Mouse (Mus musculus) cerebellum, adult 11-12 months (tissue): ENCODE measurements around the gene Tmem119.
"Not testable (repeated sequence)": the region's sequence is repeated elsewhere in the genome, so short reads cannot be mapped to it uniquely, and the experiment has no call there.

ENCODE experiments used
- DNase-seq: peaks from one replicate; pipeline ENCODE4 v3.0.0; 2022

Gene Tmem119

DNA sequence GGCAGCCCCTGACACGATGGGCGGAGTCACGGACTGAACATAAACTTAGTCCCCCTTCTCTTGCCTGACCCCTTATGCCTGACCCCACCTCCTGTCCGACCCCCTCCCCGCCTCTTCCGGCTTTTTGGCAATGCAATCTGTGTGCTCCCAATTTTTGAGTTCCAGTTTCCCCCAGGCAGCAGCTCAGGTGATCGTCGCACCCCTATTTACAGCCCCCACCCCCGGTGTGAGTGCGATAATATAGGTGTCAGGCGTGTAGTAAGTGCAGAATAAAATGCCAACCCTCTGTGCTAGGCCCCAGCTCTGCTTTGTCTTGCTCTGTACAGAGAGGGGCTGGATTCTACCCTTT lies 14.7 kb upstream of the Tmem119 start:
- DNase-seq: no peak

DNA sequence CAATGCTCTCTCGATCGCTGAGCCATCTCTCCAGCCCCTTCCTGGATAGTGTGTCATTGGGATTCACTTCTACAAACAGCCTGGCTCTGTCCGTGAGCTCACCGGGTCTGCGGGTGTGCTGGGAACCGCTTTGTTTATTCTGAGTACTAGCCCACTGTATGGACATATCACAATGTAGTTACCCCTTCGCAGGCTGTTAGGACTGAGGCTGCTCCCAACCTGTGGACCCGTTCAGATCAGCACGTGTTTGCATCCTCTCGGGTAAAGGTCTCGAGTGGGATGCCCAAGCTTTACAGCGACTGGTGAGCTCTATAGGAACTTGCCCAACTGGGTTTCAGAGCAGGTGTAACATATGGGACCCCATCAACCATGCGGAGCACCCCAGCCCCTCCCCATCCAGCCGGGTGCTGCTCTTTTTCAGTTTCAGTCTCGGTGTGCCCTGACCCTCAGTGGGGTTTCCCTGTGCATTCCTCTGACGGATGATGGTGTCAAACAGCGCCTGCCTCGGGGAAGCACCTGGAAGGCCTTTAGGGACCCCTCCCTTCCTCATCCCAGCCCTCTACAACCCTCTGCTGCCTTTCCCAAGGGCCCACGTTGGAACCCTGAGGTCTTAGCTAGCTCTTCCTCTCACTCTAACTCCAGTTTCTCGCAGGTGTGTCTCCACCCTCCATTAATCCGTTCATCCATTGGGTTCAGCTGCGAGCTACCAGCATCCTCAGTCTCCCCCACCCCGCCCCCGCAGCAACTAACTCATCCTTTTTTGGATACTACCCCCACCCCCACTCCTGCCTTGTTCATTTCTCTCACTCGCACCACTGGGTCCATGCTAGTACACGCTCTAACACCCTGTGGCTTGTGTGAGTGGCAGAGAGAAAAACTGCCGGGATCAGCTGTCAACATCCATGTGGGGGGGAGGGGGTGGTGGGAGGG lies 14.1 kb upstream of the Tmem119 start:
- no peak for DNase-seq

DNA sequence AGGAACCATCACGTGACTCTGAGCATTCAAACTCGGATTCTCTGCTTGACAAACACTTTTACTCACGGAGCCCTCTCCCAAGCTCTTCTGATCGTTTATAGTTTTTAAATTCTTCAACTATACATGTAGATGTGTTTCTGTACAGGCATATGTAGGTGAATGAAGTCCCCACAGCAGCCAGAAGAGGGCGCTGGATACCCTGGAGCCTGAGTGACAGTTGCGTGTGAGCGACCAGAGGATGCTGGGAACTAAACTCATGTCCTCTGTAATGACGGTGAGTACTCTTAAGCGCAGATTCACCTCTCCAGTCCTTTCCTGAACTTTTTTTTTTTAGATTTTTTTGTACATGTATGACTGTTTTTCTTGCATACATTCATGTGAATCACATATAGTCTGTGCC lies 13.3 kb upstream of the Tmem119 start:
- no peak for DNase-seq

DNA sequence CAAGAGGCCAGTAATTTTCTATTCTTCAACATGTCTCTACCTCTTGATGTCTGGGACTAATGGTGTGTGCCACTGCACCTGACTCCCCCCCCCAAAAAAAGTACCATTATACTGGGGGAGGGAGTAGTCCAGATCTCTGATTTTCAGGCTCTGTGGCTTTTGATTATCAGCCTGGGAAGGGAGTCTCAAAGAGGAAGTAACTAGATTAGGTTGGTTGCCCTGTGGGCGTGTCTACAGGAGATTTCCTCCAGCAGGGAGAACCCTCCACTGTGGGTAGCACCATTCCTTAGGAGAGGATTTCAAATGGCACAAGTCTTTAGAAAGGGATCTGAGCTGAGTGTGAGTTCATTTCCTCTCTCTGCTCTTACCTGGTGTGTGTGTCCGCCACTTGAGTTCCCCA lies 12.3 kb upstream of the Tmem119 start:
- DNase-seq: no peak

DNA sequence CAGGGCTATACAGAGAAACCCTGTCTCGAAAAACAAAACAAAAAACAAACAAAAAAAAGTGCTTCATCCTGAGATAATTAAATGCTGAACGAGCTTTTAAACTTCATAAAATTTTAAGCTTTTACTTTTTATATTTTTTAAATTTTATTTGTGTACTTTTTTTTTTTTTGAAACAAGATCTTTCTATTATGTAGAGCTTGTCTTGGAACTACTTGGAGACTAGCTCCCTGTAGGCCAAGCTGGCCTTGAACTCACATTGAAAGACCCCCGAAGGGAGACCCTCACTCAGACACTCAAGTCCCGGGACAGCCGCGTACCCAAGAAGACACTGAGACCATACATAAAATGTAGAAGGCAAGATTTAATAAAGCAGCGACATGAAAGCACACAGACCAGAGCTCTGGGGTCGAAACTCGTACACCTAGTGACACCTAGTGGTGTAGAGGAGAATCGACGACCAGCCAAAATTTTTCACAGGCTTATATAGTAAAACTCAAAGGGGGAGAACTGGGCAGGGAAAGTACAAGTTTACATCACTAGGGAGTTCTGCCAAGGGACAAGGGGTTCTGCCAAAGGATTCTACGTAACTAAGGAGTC lies 11.6 kb upstream of the Tmem119 start:
- DNase-seq: not testable (repeated sequence)

DNA sequence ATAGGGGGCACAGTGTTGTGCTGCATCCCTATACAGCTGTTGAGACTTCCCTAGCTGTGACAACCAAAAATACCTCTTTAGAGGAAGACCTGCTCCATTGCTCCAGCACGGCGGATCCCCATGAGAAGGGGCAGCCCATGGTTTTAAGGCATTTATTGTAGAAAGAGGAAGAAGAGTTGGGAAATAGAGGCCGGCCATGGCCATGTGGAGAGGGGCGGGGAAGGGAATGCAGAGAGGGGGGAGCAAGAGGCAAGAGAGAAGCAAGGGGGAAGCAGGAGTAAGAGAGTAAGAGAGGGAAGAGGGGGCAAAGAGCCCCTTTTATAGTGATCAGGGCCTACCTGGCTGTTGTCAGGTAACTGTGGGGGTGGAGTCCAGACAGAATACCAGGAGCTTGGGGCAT lies 9.8 kb upstream of the Tmem119 start:
- no peak for DNase-seq

DNA sequence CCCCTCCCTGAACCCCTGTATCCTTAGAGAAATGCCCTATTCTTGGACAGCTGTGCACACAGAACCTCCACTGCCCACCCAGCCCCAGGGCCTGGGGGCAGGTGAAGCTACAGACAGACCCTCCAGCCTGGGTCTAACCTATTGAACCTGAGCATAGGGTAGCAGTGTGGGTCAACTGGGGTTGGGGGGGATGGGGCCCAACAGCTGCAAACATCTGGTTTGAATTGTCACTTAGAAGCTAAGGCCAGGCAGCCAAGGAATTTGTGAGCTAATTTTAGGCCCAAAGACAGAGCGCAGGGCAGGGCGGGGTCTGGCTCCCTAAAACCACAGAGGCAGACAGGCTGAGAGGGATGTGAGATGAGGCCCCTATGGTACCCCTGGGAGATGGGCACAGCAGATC lies 7.9 kb upstream of the Tmem119 start:
- DNase-seq: no peak

DNA sequence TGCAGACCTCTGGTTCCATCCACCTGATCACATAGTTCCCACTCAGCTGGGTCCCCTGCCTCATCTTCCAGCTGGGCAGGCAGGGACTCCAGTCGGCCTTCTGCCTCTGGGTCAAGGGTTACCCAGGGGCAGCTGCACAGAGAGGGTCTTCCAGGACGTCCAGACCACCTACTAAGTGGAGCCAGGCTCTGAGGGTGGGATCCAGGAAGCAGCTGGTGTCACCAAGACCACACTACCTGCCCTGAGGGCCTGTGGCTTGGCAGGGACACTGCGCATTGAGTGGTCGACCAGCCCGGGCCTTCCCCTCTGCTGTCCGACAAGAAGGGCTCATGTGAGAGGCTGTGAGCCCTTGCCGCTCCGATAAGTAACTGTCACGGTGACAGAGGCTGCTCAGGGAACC lies 7.4 kb upstream of the Tmem119 start:
- no peak for DNase-seq

DNA sequence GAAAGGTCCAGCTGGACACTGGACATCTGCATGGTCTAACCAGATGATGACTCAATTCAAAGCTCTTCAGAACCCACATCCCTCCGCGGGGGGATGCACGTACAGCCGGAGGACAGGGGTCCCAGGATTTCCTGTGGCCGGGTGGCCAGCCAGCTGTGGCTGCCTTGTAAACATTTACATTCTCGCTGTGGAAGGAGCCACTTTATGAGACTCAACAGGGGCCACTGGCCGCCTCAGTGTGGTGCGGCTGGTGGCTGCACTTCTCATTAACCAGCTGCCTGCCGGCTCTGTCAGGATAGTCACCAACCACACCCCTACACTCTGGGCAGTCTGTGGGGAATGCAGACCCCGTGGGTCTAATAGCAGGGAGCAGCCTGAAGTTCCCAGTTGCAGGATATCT lies 6.1 kb upstream of the Tmem119 start:
- DNase-seq: no peak

DNA sequence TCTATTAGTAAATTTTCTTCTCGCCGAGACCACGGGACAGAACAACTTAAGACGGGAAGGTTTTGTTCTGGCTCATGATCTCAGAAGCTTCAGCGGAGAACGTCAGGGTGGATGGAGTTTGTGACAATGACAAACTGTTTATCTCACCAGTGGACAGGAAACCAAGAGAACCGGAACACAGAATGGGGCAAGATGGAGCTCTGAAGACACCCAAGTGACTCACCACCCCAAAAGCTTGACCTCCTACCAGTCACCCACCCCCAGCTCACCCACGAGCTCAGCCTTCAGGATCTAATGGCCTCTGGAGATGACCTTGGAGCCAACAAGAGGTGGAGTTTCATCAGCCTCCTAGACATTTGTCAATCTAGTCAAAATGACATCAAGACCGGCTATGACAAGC lies 5.0 kb upstream of the Tmem119 start:
- no peak for DNase-seq

DNA sequence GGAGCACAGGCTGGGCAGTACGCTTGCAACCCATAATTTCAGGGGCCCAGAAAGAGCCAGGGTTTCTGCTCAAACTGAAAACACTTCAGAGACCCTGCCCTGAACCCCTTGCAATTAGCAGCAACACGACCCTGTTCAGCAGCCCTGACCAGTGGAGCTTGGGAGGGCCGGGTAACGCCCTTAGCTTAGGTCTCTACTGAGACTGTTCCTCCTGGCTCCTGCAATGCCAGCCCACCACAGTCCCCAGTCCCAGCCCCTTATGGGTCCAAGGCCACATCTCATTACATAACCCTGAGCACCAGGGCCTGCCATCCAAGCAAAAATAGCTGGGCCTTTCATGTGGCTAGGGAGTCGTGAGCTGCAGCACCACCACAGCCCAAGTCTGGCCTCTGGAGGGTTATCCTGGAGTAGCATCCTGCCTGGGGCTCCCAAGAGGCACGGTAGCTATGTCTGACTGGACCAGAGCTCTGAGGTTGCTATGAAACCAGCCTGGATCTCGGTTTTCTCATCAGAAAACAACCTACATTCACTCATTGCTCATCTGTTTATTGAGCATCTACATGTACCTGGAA lies 4.2 kb upstream of the Tmem119 start:
- DNase-seq: no peak

DNA sequence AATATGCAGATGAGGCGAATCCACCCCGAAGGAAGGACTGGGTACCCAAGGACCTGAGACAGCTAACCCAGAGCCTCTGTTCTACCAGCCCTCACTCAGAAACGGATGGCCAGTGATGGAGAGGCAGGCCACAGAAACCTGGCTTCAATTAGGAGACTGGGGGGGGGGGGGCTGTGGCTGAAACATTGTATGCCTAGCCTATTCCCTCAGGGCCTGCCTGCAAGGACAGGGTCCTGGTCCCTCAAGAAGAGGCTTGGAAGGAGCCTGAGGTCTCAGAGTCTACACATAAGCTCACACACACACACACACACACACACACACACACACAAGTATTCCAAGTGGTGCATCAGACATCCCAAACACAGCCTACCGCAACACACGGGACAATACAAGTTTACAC lies 625 bp downstream of the Tmem119 start:
- no peak for DNase-seq

DNA sequence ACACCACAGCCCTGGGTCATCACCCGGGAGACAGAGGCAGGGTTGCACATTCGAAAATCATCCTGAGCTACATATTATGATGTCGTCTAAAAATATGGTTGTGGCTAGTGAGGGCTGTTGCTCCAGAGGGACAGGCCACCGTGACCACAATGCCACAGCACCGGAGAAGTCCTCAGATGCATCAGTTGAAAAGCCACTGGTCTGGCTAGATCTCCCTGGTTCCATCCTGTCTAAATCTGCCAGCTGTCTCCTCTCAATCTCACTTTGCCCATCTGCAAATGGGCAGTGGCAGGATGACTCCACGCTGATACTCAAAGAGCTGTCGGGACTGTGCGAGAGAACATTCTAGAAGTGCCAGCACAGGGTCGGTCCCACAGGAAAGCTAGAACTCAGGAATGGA lies 1.8 kb downstream of the Tmem119 start:
- DNase-seq: no peak

DNA sequence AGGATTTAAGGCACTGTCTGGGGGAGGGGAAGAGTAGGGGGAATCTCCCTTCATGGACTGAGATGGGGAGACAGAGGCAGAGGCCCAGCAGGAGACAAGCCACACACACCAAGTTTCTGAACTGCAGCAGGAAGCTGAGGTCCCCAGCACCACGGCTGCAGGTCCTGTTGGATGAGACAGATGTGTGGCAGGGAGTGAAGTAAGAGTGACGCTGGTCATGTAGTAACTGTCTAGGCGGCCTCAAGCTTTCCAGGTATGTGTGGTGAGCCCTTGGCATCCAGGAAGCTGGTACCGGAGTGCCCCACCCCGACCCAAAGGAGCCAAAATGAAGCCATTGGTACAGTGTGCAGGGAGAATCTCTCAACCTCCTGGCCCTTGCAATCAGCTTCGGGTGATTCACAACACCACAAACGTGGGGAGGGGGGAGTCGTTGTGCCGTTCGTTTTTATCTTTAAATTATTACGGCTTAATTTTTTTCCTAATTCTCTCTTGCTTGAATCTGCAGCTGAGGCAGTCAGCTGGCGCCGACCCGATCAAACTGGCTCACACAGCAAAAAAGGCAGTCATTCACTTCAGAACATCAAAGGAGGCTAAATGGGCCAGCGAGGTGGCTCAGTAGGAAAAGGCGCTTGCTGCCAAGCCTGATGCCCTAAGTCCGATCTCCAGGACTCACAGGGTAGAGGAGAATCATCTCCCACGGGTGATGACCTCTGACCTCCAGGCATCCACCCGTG lies 3.0 kb downstream of the Tmem119 start:
- DNase-seq: no peak

DNA sequence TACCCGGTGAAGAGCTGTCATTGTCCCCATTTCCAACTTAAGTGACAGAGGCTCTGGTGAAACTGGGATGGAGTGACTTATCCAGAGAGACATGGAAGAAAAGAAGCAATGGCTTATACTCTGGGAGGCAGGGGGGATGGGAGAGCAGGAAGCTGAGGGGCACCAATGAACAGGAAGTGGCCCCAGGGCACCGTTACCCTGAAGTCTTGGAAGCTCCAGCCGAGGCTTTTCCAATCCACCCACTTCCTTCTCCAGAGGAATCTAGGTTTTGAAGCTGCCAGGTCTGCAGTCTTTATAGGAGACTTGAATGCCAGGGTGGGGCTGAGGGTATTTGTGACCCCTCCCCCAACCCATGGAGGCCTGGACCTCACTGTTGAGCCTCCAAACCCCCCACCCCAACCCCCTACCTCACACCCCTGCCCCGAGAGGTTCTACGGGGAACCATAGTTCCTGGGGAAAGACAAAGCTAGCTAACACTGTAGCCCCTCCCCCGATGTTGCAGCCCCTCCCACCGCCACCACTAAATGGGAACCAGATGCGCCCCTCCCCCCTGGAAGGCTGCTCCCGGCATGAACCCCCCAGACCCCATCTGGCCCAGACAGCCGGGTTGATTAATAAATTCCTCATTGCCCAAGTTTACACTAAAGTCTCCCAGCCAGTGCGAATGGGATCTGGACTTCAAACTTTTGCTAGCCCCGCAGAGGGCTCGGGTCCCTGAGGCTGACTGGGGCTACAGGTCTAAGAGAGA lies 3.7 kb downstream of the Tmem119 start:
- no peak for DNase-seq

DNA sequence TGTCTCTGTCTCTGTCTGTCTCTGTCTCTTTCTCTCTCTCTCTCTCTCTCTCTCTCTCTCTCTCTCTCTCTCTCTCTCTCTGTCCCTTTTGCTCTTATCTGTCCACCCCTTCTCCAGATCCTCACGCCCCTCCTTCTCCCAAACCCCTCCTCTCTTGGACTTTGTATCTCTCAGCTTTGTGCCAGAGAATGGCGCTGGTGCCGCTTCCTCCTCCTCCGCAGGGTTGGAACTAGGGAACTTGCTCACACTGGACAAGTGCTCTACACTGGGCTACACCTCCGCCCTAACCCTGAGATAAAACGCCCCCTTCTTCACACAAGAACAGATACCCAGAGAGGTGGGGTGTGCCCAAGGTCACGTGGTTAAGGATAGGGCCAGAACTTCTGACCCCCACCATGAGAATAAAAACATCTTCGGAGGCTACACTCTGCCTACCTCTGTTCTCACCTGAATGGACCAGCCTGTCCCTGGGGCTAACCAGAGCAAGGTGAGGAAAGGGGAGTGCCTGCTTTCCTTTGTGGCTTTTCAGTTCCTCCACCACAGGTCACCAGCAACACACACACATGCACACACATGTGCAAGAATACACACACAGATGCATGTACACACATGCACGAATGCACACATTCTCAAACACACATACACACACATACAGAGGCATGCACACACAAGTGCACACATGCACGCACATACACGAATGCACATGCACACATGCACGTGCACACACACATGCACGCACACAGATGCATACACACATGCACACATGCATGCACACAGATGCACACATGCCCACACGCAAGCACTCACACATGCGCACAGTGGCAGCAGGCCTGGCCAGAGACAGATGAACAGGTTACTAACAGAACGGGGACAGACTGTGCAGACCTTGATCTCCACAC lies 8.9 kb downstream of the Tmem119 start:
- no peak for DNase-seq

DNA sequence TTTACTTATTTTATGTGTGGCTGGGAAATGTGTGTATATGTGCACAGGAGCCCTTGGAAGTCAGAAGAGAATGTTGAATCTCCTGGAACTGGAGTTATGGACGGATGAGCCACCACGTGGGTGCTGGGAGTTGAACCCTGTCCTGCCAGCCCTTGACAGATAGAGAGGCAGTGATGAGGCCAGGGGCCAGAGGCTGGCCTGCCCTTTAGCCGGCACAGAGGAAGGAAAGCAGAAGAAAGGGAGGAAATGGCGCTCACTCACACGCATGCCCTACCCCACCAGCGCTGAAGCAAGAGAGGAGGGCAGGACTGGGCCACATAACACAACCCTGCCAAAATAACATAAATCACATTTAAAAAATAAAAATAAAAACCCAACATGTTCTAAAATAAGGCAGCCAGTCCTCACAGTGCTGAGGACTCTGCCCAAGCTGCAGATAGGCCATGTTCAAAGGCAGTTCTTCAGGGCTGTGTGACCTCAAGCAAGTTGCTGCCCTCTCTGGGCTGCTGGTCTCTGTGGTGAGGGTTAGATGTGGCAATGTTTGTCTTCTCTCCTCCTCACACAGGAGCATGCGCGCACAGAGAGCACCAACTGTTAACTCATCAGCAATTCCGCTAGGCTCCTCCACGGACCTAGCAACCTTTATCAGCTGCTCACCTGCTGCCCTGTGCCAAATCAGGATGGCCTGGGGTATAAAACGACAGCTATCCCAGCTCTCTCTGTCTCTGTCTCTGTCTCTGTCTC lies 9.7 kb downstream of the Tmem119 start:
- no peak for DNase-seq

DNA sequence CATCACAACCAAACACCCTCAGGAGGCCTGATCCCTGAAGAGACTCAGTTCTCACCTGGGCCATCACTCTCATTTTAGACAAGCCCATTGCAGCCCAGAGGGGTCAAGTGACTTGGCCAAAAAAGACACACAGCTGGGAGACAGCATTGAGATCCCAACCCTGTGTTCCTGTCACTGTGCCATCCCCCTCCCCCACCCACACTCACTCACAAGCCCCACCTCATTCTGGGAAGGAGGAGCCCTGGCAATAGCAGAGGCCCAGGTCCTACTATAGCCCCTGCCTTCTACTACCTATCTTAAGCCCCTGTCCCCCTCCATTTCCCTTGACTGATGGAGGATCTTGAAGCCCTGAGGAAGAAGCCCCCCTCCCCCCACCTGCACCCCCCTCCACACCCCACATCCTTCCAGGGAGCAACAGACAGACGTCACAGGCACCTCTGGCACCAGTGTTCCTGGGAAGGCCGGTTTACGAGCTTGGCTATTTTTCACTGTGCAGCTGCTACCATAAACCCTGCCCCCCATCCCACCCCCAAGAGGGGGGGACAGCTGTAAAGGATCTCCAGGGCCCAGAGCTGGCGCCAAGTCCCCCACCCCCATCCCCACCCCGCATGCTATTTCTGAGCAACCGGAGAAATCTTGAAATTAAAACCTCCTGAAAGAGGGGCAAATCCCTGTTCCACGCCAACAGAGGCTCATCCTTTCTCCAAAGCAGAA lies 11.1 kb downstream of the Tmem119 start:
- DNase-seq: no peak

DNA sequence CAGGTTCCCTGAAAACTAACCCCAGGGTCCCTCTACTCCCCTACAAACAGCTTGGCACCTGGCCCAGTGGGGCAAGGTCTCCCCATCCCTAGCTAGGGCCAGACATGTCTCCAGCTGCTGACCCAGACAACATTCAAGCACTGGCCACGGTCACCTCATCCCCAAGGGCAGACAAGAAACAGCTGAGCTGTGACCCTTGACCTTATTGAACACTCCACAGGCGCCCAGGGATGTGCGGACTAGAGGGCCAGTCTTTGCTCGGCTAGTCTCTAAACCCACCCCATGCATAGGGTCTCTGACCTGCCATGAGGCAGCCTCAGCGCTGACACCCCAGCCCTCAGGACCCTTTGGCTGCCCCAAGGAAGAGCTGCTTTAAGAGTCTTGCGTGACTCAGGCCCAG lies 11.7 kb downstream of the Tmem119 start:
- DNase-seq: no peak

DNA sequence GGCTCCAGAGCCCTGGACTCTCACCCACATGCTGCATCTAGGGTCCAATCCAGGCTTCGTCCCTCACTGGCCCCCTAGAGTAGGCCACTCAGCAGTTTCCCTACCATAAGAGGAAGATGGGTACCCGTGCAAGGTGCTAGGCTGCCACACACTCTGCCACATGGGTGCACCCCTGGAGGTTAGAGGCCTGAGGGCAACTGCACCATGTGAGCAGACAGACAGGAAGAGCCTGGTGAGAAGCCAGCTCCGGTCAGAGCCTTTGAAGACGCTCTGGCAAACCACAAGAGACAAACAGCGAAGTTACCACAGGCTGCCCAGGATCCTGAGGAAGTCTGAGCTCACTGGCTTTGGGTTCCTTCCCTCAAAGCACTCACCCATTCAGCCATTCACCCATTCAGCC lies 13.3 kb downstream of the Tmem119 start:
- DNase-seq: no peak
